Mouse (Mus musculus): ENCODE results near the gene Sdhb. TPM values are rescaled to one million over a fixed set of nuclear protein-coding genes. Genes with fewer than 3 reads are reported as not detected.

Gene Sdhb
- polyA plus RNA-seq, 1 experiment from 2014 or later: 401 TPM

GRCm38 (mm10) chr4:140922508-140922907 is 38.5 kb upstream of the Sdhb start:
- Histone ChIP-seq H3K9ac (ENCODE audit: low read length) (no peak overlapping the region), H3K4me1 (ENCODE audit: control insufficient read depth, insufficient read depth, low read length) (no peaks in the 10 kb centered on the region), H3K36me3 (ENCODE audit: control insufficient read depth, insufficient read depth, low read length) (no peaks in the 10 kb centered on the region), H3K4me3 (replicated peaks; ENCODE audit: low read length) (no peak overlapping the region), H3K27me3 (ENCODE audit: control insufficient read depth, insufficient read depth, low read length) (no peaks in the 10 kb centered on the region), H3K27ac (ENCODE audit: low read length) (no peak overlapping the region), H3K4me2 (ENCODE audit: low read depth, low read length) (no peak overlapping the region), H3K9me3 (replicated peaks; ENCODE audit: control insufficient read depth, low read length) (no peaks in the 10 kb centered on the region)
- WGBS: 78% methylated on average over 5 of the region's 5 CpGs
- no peak; the same call in 1 of the 2 replicates for ATAC-seq (ENCODE audit: insufficient read depth, low FRiP score)

- Histone ChIP-seq H3K36me3 (ENCODE audit: control insufficient read depth, insufficient read depth, low read length) (no peaks in the 10 kb centered on the region), H3K27me3 (ENCODE audit: control insufficient read depth, insufficient read depth, low read length) (no peaks in the 10 kb centered on the region), H3K4me3 (replicated peaks; ENCODE audit: low read length) (no peak overlapping the region), H3K27ac (ENCODE audit: low read length) (no peak overlapping the region), H3K9ac (ENCODE audit: low read length) (no peak overlapping the region), H3K9me3 (replicated peaks; ENCODE audit: control insufficient read depth, low read length) (no peaks in the 10 kb centered on the region), H3K4me1 (ENCODE audit: control insufficient read depth, insufficient read depth, low read length) (no peaks in the 10 kb centered on the region), H3K4me2 (ENCODE audit: low read depth, low read length) (no peak overlapping the region)
- WGBS: 49% methylated on average over 8 of the region's 8 CpGs
- ATAC-seq (ENCODE audit: insufficient read depth, low FRiP score): no peak
These were observed 35.4 kb upstream of the Sdhb start for GRCm38 (mm10) chr4:140925648-140926047.

GRCm38 (mm10) chr4:140928349-140928748 is 32.7 kb upstream of the Sdhb start:
- H3K4me1 ChIP-seq (ENCODE audit: control insufficient read depth, insufficient read depth, low read length): no peaks in the 10 kb centered on the region
- no peak overlapping the region for H3K9ac ChIP-seq (ENCODE audit: low read length)
- H3K27me3 ChIP-seq (ENCODE audit: control insufficient read depth, insufficient read depth, low read length): no peaks in the 10 kb centered on the region
- no peak overlapping the region for H3K27ac ChIP-seq (ENCODE audit: low read length)
- no peaks in the 10 kb centered on the region for H3K9me3 ChIP-seq (replicated peaks; ENCODE audit: control insufficient read depth, low read length)
- no peak overlapping the region for H3K4me3 ChIP-seq (replicated peaks; ENCODE audit: low read length)
- no peak for ATAC-seq (ENCODE audit: insufficient read depth, low FRiP score)
- no peaks in the 10 kb centered on the region for H3K36me3 ChIP-seq (ENCODE audit: control insufficient read depth, insufficient read depth, low read length)
- WGBS: 72% methylated on average over 9 of the region's 9 CpGs
- H3K4me2 ChIP-seq (ENCODE audit: low read depth, low read length): no peak overlapping the region

- ATAC-seq (ENCODE audit: insufficient read depth, low FRiP score): 0 out of 2 replicates have a peak, but pooled peaks have one; percentile 17
These were observed 31.3 kb upstream of the Sdhb start for GRCm38 (mm10) chr4:140929745-140930144.

DNA sequence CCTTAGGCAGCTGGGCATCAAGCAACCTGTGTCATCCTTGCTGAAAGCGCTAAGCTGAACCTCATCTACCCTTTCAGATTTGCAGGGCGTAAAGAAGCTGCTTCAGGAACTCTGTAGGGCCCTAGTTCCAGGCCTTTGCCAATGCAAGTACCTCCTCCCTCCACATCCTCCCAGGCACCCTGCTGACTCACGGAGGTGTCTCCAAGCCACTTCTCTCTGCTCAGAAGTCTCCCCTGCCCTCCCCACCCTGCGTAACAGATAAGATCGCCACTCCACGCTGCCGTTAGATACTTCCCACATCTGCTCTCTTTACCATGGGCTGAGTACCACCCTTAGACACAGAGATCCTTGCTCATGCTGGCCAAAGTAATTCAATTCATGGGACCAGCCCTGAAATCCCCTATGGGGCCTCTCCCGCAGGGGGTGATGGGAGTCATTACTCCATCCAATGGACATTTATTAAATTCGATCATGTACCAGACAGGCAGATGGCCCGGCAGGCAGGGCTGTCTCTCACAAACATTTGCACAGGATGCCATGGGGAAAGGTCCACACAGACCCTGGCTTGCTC is 30.0 kb upstream of the Sdhb start:
- Histone ChIP-seq H3K4me1 (ENCODE audit: control insufficient read depth, insufficient read depth, low read length) (no peaks in the 10 kb centered on the region), H3K36me3 (ENCODE audit: control insufficient read depth, insufficient read depth, low read length) (no peaks in the 10 kb centered on the region), H3K27ac (ENCODE audit: low read length) (no peak overlapping the region), H3K4me2 (ENCODE audit: low read depth, low read length) (no peak overlapping the region), H3K27me3 (ENCODE audit: control insufficient read depth, insufficient read depth, low read length) (no peaks in the 10 kb centered on the region), H3K9ac (ENCODE audit: low read length) (no peak overlapping the region), H3K4me3 (replicated peaks; ENCODE audit: low read length) (no peak overlapping the region), H3K9me3 (replicated peaks; ENCODE audit: control insufficient read depth, low read length) (no peaks in the 10 kb centered on the region)
- 52% methylated on average over 10 of the region's 10 CpGs for WGBS
- peak; percentile 35; the same call in 1 of the 2 replicates for ATAC-seq (ENCODE audit: insufficient read depth, low FRiP score)

More at GRCm38 (mm10) chr4:140929745-140930144, 31.3 kb upstream of the Sdhb start:
- no peak overlapping the region for H3K4me2 ChIP-seq (ENCODE audit: low read depth, low read length)
- no peak overlapping the region for H3K4me3 ChIP-seq (replicated peaks; ENCODE audit: low read length)
- H3K9ac ChIP-seq (ENCODE audit: low read length): no peak overlapping the region
- H3K27me3 ChIP-seq (ENCODE audit: control insufficient read depth, insufficient read depth, low read length): no peaks in the 10 kb centered on the region
- H3K36me3 ChIP-seq (ENCODE audit: control insufficient read depth, insufficient read depth, low read length): no peaks in the 10 kb centered on the region
- no peak overlapping the region for H3K27ac ChIP-seq (ENCODE audit: low read length)
- WGBS: 66% methylated on average over 8 of the region's 8 CpGs
- H3K4me1 ChIP-seq (ENCODE audit: control insufficient read depth, insufficient read depth, low read length): no peaks in the 10 kb centered on the region
- H3K9me3 ChIP-seq (replicated peaks; ENCODE audit: control insufficient read depth, low read length): no peaks in the 10 kb centered on the region

- H3K9ac ChIP-seq (ENCODE audit: low read length): no peak overlapping the region
- no peaks in the 10 kb centered on the region for H3K27me3 ChIP-seq (ENCODE audit: control insufficient read depth, insufficient read depth, low read length)
- no peak overlapping the region for H3K27ac ChIP-seq (ENCODE audit: low read length)
- no peaks in the 10 kb centered on the region for H3K36me3 ChIP-seq (ENCODE audit: control insufficient read depth, insufficient read depth, low read length)
- no peak overlapping the region for H3K4me2 ChIP-seq (ENCODE audit: low read depth, low read length)
- no peak overlapping the region for H3K4me3 ChIP-seq (replicated peaks; ENCODE audit: low read length)
- no peaks in the 10 kb centered on the region for H3K4me1 ChIP-seq (ENCODE audit: control insufficient read depth, insufficient read depth, low read length)
- no peak for ATAC-seq (ENCODE audit: insufficient read depth, low FRiP score)
- H3K9me3 ChIP-seq (replicated peaks; ENCODE audit: control insufficient read depth, low read length): peaks cover 3% of the 10 kb centered on the region; the same call in 1 of the 2 replicates
- 81% methylated on average over 9 of the region's 9 CpGs for WGBS
These were observed 25.4 kb upstream of the Sdhb start for GRCm38 (mm10) chr4:140935643-140936042.

GRCm38 (mm10) chr4:140944356-140944755 is 16.6 kb upstream of the Sdhb start:
- whole genome bisulfite sequencing: 88% methylated on average over 12 of the region's 12 CpGs

DNA sequence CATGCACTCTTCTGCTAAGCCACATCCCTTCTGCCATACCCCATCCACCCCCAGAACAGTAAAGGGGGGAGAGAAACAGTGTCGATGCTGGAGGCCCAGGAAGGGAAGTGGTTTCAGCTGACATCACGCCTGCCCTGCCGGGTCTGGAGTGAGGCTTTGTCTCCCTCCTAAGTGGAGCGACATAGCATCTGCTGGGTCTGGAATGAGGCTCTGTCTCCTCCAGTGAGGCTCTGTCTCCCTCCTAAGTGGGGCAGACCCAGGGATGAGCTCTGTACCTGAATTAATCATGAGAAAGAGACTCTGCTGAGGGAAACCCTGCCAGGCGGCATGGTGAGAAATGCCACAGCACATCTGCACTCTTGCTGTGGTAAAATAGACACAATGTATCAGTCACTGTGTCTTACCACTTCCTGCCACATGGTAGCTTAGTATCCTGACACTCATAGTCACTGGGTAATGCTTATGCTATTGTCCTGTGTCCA is 16.0 kb upstream of the Sdhb start:
- no peak for ATAC-seq (ENCODE audit: insufficient read depth, low FRiP score)
- no peaks in the 10 kb centered on the region for H3K4me1 ChIP-seq (ENCODE audit: control insufficient read depth, insufficient read depth, low read length)
- no peak overlapping the region for H3K4me2 ChIP-seq (ENCODE audit: low read depth, low read length)
- no peak overlapping the region for H3K27ac ChIP-seq (ENCODE audit: low read length)
- 62% methylated on average over 5 of the region's 5 CpGs for WGBS
- no peaks in the 10 kb centered on the region for H3K36me3 ChIP-seq (ENCODE audit: control insufficient read depth, insufficient read depth, low read length)
- no peak overlapping the region for H3K9ac ChIP-seq (ENCODE audit: low read length)
- H3K4me3 ChIP-seq (replicated peaks; ENCODE audit: low read length): no peak overlapping the region
- H3K27me3 ChIP-seq (ENCODE audit: control insufficient read depth, insufficient read depth, low read length): no peaks in the 10 kb centered on the region
- no peaks in the 10 kb centered on the region; the same call in 1 of the 2 replicates for H3K9me3 ChIP-seq (replicated peaks; ENCODE audit: control insufficient read depth, low read length)

More at GRCm38 (mm10) chr4:140944356-140944755, 16.6 kb upstream of the Sdhb start:
- H3K27ac ChIP-seq (ENCODE audit: low read length): no peak overlapping the region
- H3K9me3 ChIP-seq (replicated peaks; ENCODE audit: control insufficient read depth, low read length): no peaks in the 10 kb centered on the region; the same call in 1 of the 2 replicates
- no peaks in the 10 kb centered on the region for H3K4me1 ChIP-seq (ENCODE audit: control insufficient read depth, insufficient read depth, low read length)
- H3K4me3 ChIP-seq (replicated peaks; ENCODE audit: low read length): no peak overlapping the region
- H3K27me3 ChIP-seq (ENCODE audit: control insufficient read depth, insufficient read depth, low read length): no peaks in the 10 kb centered on the region
- ATAC-seq (ENCODE audit: insufficient read depth, low FRiP score): no peak
- no peak overlapping the region for H3K4me2 ChIP-seq (ENCODE audit: low read depth, low read length)
- no peaks in the 10 kb centered on the region for H3K36me3 ChIP-seq (ENCODE audit: control insufficient read depth, insufficient read depth, low read length)
- no peak overlapping the region for H3K9ac ChIP-seq (ENCODE audit: low read length)

- no peak overlapping the region for H3K4me3 ChIP-seq (replicated peaks; ENCODE audit: low read length)
- ATAC-seq (ENCODE audit: insufficient read depth, low FRiP score): no peak
- H3K27me3 ChIP-seq (ENCODE audit: control insufficient read depth, insufficient read depth, low read length): no peaks in the 10 kb centered on the region
- H3K9ac ChIP-seq (ENCODE audit: low read length): no peak overlapping the region
- H3K4me2 ChIP-seq (ENCODE audit: low read depth, low read length): no peak overlapping the region
- 87% methylated on average over 4 of the region's 4 CpGs for WGBS
- no peak overlapping the region for H3K27ac ChIP-seq (ENCODE audit: low read length)
- no peaks in the 10 kb centered on the region for H3K4me1 ChIP-seq (ENCODE audit: control insufficient read depth, insufficient read depth, low read length)
- no peaks in the 10 kb centered on the region for H3K36me3 ChIP-seq (ENCODE audit: control insufficient read depth, insufficient read depth, low read length)
- H3K9me3 ChIP-seq (replicated peaks; ENCODE audit: control insufficient read depth, low read length): no peaks in the 10 kb centered on the region; the same call in 1 of the 2 replicates
These were observed 15.4 kb upstream of the Sdhb start for GRCm38 (mm10) chr4:140945571-140945970.

Measured in stomach, embryonic 16.5 days (tissue).